Mouse (Mus musculus): Measurements from ENCODE around the gene Gm49388. TPM values are rescaled to one million over a fixed set of nuclear protein-coding genes. Genes with fewer than 3 reads are reported as not detected.

Gene Gm49388
- polyA plus RNA-seq, 1 experiment from 2014 or later = not detected

- Histone ChIP-seq H3K9me3 (no peaks in the 10 kb centered on the region), H3K4me1 (replicated peaks) (0 out of 2 replicates have a peak, but pooled peaks cover 20% of the 10 kb centered on the region), H3K27me3 (ENCODE audit: insufficient read depth, poor library complexity, severe bottlenecking) (no peaks in the 10 kb centered on the region), H3K4me3 (no peak overlapping the region), H3K27ac (no peak overlapping the region), H3K36me3 (peaks cover 100% of the 10 kb centered on the region)
- no peak for DNase-seq (ENCODE audit: low spot score)
- WGBS = 91% methylated on average over 7 of the region's 7 CpGs
These were observed 31.7 kb upstream of the Gm49388 start for GRCm38 (mm10) chr7:127753741-127754140.

GRCm38 (mm10) chr7:127759716-127760115, 25.7 kb upstream of the Gm49388 start:
- Histone ChIP-seq H3K4me1 (replicated peaks) (0 out of 2 replicates have a peak, but pooled peaks cover 11% of the 10 kb centered on the region), H3K27ac (no peak overlapping the region), H3K4me3 (no peak overlapping the region), H3K9me3 (no peaks in the 10 kb centered on the region), H3K36me3 (peaks cover 98% of the 10 kb centered on the region), H3K27me3 (ENCODE audit: insufficient read depth, poor library complexity, severe bottlenecking) (no peaks in the 10 kb centered on the region)
- no peak for DNase-seq (ENCODE audit: low spot score)
- 65% methylated on average over 6 of the region's 6 CpGs for WGBS

GRCm38 (mm10) chr7:127760478-127760877, 24.9 kb upstream of the Gm49388 start:
- WGBS = 94% methylated on average over 3 of the region's 3 CpGs
- Histone ChIP-seq H3K27ac (no peak overlapping the region), H3K9me3 (no peaks in the 10 kb centered on the region), H3K4me1 (replicated peaks) (0 out of 2 replicates have a peak, but pooled peaks cover 11% of the 10 kb centered on the region), H3K36me3 (peaks cover 98% of the 10 kb centered on the region), H3K4me3 (no peak overlapping the region), H3K27me3 (ENCODE audit: insufficient read depth, poor library complexity, severe bottlenecking) (no peaks in the 10 kb centered on the region)
- DNase-seq (ENCODE audit: low spot score) = no peak

- Histone ChIP-seq H3K4me1 (replicated peaks) (0 out of 2 replicates have a peak, but pooled peaks cover 6% of the 10 kb centered on the region), H3K27me3 (ENCODE audit: insufficient read depth, poor library complexity, severe bottlenecking) (no peaks in the 10 kb centered on the region), H3K4me3 (no peak overlapping the region), H3K27ac (no peak overlapping the region), H3K36me3 (peaks cover 98% of the 10 kb centered on the region), H3K9me3 (no peaks in the 10 kb centered on the region)
- peak; percentile 66 for DNase-seq (ENCODE audit: low spot score)
- WGBS = 51% methylated on average over 7 of the region's 7 CpGs
These were observed 24.4 kb upstream of the Gm49388 start for GRCm38 (mm10) chr7:127761026-127761425.

GRCm38 (mm10) chr7:127763642-127764041, 21.8 kb upstream of the Gm49388 start:
- DNase-seq (ENCODE audit: low spot score) = no peak
- no peaks in the 10 kb centered on the region for H3K9me3 ChIP-seq
- WGBS = 92% methylated on average over 4 of the region's 4 CpGs
- no peak overlapping the region for H3K4me3 ChIP-seq
- H3K27me3 ChIP-seq (ENCODE audit: insufficient read depth, poor library complexity, severe bottlenecking) = no peaks in the 10 kb centered on the region
- H3K27ac ChIP-seq = no peak overlapping the region
- H3K4me1 ChIP-seq (replicated peaks) = peaks cover 13% of the 10 kb centered on the region
- peaks cover 98% of the 10 kb centered on the region for H3K36me3 ChIP-seq

- Histone ChIP-seq H3K36me3 (peaks cover 79% of the 10 kb centered on the region), H3K4me1 (replicated peaks) (peaks cover 34% of the 10 kb centered on the region)
- WGBS = 92% methylated on average over 2 of the region's 2 CpGs
These were observed 19.7 kb upstream of the Gm49388 start for GRCm38 (mm10) chr7:127765756-127766155.

GRCm38 (mm10) chr7:127766851-127767609, 18.4 kb upstream of the Gm49388 start:
- H3K27ac ChIP-seq = no peak overlapping the region
- H3K27me3 ChIP-seq (ENCODE audit: insufficient read depth, poor library complexity, severe bottlenecking) = no peaks in the 10 kb centered on the region
- H3K36me3 ChIP-seq = peaks cover 67% of the 10 kb centered on the region
- WGBS = 79% methylated on average over 17 of the region's 17 CpGs
- no peak for DNase-seq (ENCODE audit: low spot score)
- 0 out of 2 replicates have a peak overlapping the region, but pooled peaks have one; percentile 12 for H3K4me3 ChIP-seq
- H3K4me1 ChIP-seq (replicated peaks) = peaks cover 40% of the 10 kb centered on the region
- H3K9me3 ChIP-seq = no peaks in the 10 kb centered on the region

More at GRCm38 (mm10) chr7:127765756-127766155, 19.7 kb upstream of the Gm49388 start:
- no peak for DNase-seq (ENCODE audit: low spot score)
- no peak overlapping the region for H3K4me3 ChIP-seq
- H3K9me3 ChIP-seq = no peaks in the 10 kb centered on the region
- no peak overlapping the region for H3K27ac ChIP-seq
- no peaks in the 10 kb centered on the region for H3K27me3 ChIP-seq (ENCODE audit: insufficient read depth, poor library complexity, severe bottlenecking)

- no peak overlapping the region for H3K27ac ChIP-seq
- H3K9me3 ChIP-seq = no peaks in the 10 kb centered on the region
- 0 out of 2 replicates have a peak overlapping the region, but pooled peaks have one; percentile 12 for H3K4me3 ChIP-seq
- H3K36me3 ChIP-seq = peaks cover 59% of the 10 kb centered on the region
- 95% methylated on average over 19 of the region's 19 CpGs for WGBS
- DNase-seq (ENCODE audit: low spot score) = no peak
- H3K27me3 ChIP-seq (ENCODE audit: insufficient read depth, poor library complexity, severe bottlenecking) = no peaks in the 10 kb centered on the region
- H3K4me1 ChIP-seq (replicated peaks) = peaks cover 40% of the 10 kb centered on the region
These were observed 17.6 kb upstream of the Gm49388 start for GRCm38 (mm10) chr7:127767671-127768345.

- H3K27me3 ChIP-seq (ENCODE audit: insufficient read depth, poor library complexity, severe bottlenecking) = no peaks in the 10 kb centered on the region
- WGBS = 51% methylated on average over 13 of the region's 13 CpGs
- peaks cover 40% of the 10 kb centered on the region for H3K4me1 ChIP-seq (replicated peaks)
- H3K4me3 ChIP-seq = peak overlapping the region; percentile 68
- no peaks in the 10 kb centered on the region for H3K9me3 ChIP-seq
- H3K27ac ChIP-seq = peak overlapping the region; percentile 17; the same call in 1 of the 2 replicates
- peaks cover 54% of the 10 kb centered on the region for H3K36me3 ChIP-seq
- no peak for DNase-seq (ENCODE audit: low spot score)
These were observed 16.9 kb upstream of the Gm49388 start for GRCm38 (mm10) chr7:127768346-127768996.

GRCm38 (mm10) chr7:127768997-127769593, 16.3 kb upstream of the Gm49388 start:
- WGBS = 1% methylated on average over 16 of the region's 16 CpGs
- peaks cover 47% of the 10 kb centered on the region for H3K36me3 ChIP-seq
- peak overlapping the region; percentile 91 for H3K27ac ChIP-seq
- no peaks in the 10 kb centered on the region for H3K27me3 ChIP-seq (ENCODE audit: insufficient read depth, poor library complexity, severe bottlenecking)
- DNase-seq (ENCODE audit: low spot score) = peak; percentile 91
- peaks cover 45% of the 10 kb centered on the region for H3K4me1 ChIP-seq (replicated peaks)
- peak overlapping the region; percentile 68 for H3K4me3 ChIP-seq
- H3K9me3 ChIP-seq = no peaks in the 10 kb centered on the region

- Histone ChIP-seq H3K4me1 (replicated peaks) (peaks cover 49% of the 10 kb centered on the region), H3K27ac (peak within 1 kb of the TSS; percentile 91), H3K4me3 (peak within 1 kb of the TSS; percentile 68), H3K27me3 (ENCODE audit: insufficient read depth, poor library complexity, severe bottlenecking) (no peaks in the 10 kb centered on the region), H3K36me3 (peaks cover 42% of the 10 kb centered on the region), H3K9me3 (no peaks in the 10 kb centered on the region)
- peak; percentile 76 for DNase-seq (ENCODE audit: low spot score)
- WGBS = under 1% methylated on average over 24 of the region's 24 CpGs
These were observed 15.8 kb upstream of the Gm49388 start, which contains the start of gene Orai3 for GRCm38 (mm10) chr7:127769651-127770038. Gene Orai3, plus strand, starts transcription at chr7:127769815.
